Mouse (Mus musculus): ENCODE data around the gene Arhgef33.

DNA sequence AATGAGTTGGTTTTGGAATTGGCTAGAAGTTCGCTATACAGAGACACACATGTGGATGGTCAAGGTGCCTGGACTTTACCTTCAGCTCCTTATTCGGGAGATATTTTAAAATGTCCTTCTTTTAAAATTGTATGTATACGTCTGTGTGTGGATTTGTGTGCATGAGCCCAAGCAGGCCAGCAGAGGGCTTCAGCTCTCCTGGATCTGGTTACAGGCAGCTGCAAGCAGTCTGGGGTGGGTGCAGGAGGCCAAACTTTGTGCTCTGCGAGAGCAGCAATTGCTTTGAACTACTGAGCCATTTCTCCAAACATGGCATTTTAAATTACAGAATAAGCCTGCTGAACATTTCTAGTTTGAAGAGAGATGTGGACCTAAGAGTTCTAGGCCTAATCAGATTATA, 38.1 kb downstream of the Arhgef33 start:
- TF ChIP-seq GATA1 (IDR thresholded peaks at IDR 0.05; ENCODE audit: low read length) (no peak), TAL1 (IDR thresholded peaks at IDR 0.05; ENCODE audit: low read length) (no peak)
